17 mouse cellular contexts compared by ENCODE assay signal in genomic region chr13:110556355-110557095, GRCm38 (mm10).
"Had no signal": no experiment of that assay in that cellular context is flagged by ENCODE, and none has a peak within 500 bp of the region (broad histone marks: within the 10 kb centered on the region; RNA-seq: fewer than 3 reads in every experiment).

No protein-coding gene starts in this region.

- H3K4me1 ChIP-seq: liver, embryonic 13.5 days had no signal

- ATAC-seq: liver, postnatal 0 days; midbrain, embryonic 15.5 days had no signal

- H3K4me3 ChIP-seq: kidney, embryonic 15.5 days; liver, embryonic 13.5 days; lung, embryonic 15.5 days; megakaryocyte, embryonic 14.5 days; midbrain, embryonic 15.5 days; neural tube, embryonic 13.5 days had no signal

- H3K9me3 ChIP-seq: kidney, embryonic 15.5 days; liver, embryonic 13.5 days; lung, embryonic 15.5 days; megakaryocyte, embryonic 14.5 days; midbrain, embryonic 15.5 days; neural tube, embryonic 13.5 days had no signal

- H3K27me3 ChIP-seq: kidney, embryonic 15.5 days; liver, embryonic 13.5 days; lung, embryonic 15.5 days; megakaryocyte, embryonic 14.5 days; midbrain, embryonic 15.5 days; neural tube, embryonic 13.5 days had no signal

- H3K4me2 ChIP-seq: kidney, embryonic 15.5 days; liver, embryonic 13.5 days; lung, embryonic 15.5 days; midbrain, embryonic 11.5 days; midbrain, embryonic 15.5 days; neural tube, embryonic 13.5 days had no signal

- H3K9ac ChIP-seq: kidney, embryonic 15.5 days; liver, embryonic 13.5 days; liver, postnatal 0 days; lung, embryonic 15.5 days; midbrain, embryonic 15.5 days; neural tube, embryonic 13.5 days had no signal

- DNase-seq: kidney, adult 18-20 months; kidney, postnatal 14 days; liver; liver, embryonic 13.5 days; liver, postnatal 0 days; lung, postnatal 14 days; retina, postnatal 1 day; right cerebral cortex, postnatal 14 days; thymus, adult 2 months; thymus, postnatal 25 days had no signal

- H3K36me3 ChIP-seq: kidney, embryonic 15.5 days; liver, embryonic 13.5 days; lung, embryonic 15.5 days; midbrain, embryonic 15.5 days; neural tube, embryonic 13.5 days had no signal

- H3K27ac ChIP-seq: liver, embryonic 13.5 days; macrophage; midbrain, embryonic 15.5 days; neural tube, embryonic 13.5 days had no signal
